Mouse (Mus musculus) layer of hippocampus, postnatal 10 days (tissue): ENCODE results near the gene Dmbt1. TPM values are rescaled to one million over a fixed set of nuclear protein-coding genes. Genes with fewer than 3 reads are reported as not detected.

ENCODE experiments used
- total RNA-seq, 2 experiments: library from RNA; stranded (reverse); gene quantifications; 2 replicates each; pipeline ENCODE4 v1.2.3; 2021

Gene Dmbt1
- total RNA-seq, 2 experiments from 2014 or later, result not detected

Other genes starting within 250 kb of the Dmbt1 start
- 10 to 100 TPM; 85.2 to 91.1 TPM for gene Plekha1, start 166.3 kb upstream of the Dmbt1 start, total RNA-seq
- gene Htra1, start 95.9 kb upstream of the Dmbt1 start, total RNA-seq, result 100 to 1,000 TPM; 228 to 241 TPM
- not detected for gene 4933402N03Rik, start 114.3 kb downstream of the Dmbt1 start, total RNA-seq
- under 1 TPM in 1 of 2 experiments, not detected in 1; 0.05 TPM for gene 5430419D17Rik, start 142.3 kb downstream of the Dmbt1 start, total RNA-seq